Mouse (Mus musculus) liver, embryonic 15.5 days (tissue): ENCODE measurements at regions not wholly inside any gene's neighbourhood (a gene's known extent, or its start where the extent isn't known, plus 50 kb on each side); places are given as distances from the start of the nearest gene placed in this dataset.

ENCODE experiments used
- ATAC-seq: fragments of 200-750 bp; cut with Nextera tagmentation; 2 replicates; pipeline ENCODE4 v1.8.0; 2017; ENCODE audit warnings: moderate number of reproducible peaks, mild to moderate bottlenecking, moderate library complexity; ENCODE audit not compliant: insufficient read depth
- H3K27ac ChIP-seq: fragments of 300-500 bp; sonication (generic); replicated peaks from 2 replicates; pipeline ENCODE4 v1.5.1; 2015; ENCODE audit warnings: mild to moderate bottlenecking, inconsistent platforms
- H3K27me3 ChIP-seq: fragments of 300-500 bp; sonication (generic); 2 replicates; pipeline ENCODE4 v1.6.1; 2015; ENCODE audit warnings: mild to moderate bottlenecking, inconsistent platforms
- H3K36me3 ChIP-seq: fragments of 300-500 bp; sonication (generic); replicated peaks from 2 replicates; pipeline ENCODE4 v1.6.1; 2015; ENCODE audit warnings: moderate library complexity, mild to moderate bottlenecking, inconsistent platforms
- H3K4me1 ChIP-seq: fragments of 300-500 bp; sonication (generic); replicated peaks from 2 replicates; pipeline ENCODE4 v1.6.1; 2015; ENCODE audit warnings: inconsistent platforms
- H3K4me2 ChIP-seq: fragments of 300-500 bp; sonication (generic); 2 replicates; pipeline ENCODE4 v1.6.1; 2015; ENCODE audit warnings: moderate library complexity, mild to moderate bottlenecking, inconsistent platforms
- H3K4me3 ChIP-seq: fragments of 300-500 bp; sonication (generic); replicated peaks from 2 replicates; pipeline ENCODE4 v1.5.1; 2015; ENCODE audit warnings: mild to moderate bottlenecking, inconsistent platforms
- H3K9ac ChIP-seq: fragments of 300-500 bp; sonication (generic); 2 replicates; pipeline ENCODE4 v1.6.1; 2015; ENCODE audit warnings: moderate library complexity, mild to moderate bottlenecking, inconsistent platforms
- H3K9me3 ChIP-seq: fragments of 300-500 bp; sonication (generic); replicated peaks from 2 replicates; pipeline ENCODE4 v1.6.1; 2016; ENCODE audit warnings: inconsistent platforms
- WGBS: fragments of 180-500 bp; shearing (Covaris S2); methylation state at CpG from one replicate; pipeline ENCODE4 v1.1.7; 2015; ENCODE audit warnings: mixed read lengths; ENCODE audit not compliant: insufficient replicate concordance; 5-methylcytosine and 5-hydroxymethylcytosine counted together

- Histone ChIP-seq H3K27me3 (peaks cover 4% of the 10 kb centered on the region; the same call in 1 of the 2 replicates), H3K9ac (no peak overlapping the region), H3K36me3 (no peaks in the 10 kb centered on the region), H3K27ac (no peak overlapping the region), H3K4me3 (no peak overlapping the region), H3K9me3 (no peaks in the 10 kb centered on the region), H3K4me2 (no peak overlapping the region), H3K4me1 (no peaks in the 10 kb centered on the region)
- WGBS: 78% methylated on average over 11 of the region's 11 CpGs
- no peak for ATAC-seq
Measured at GRCm38 (mm10) chr13:43895990-43896389, 111.4 kb downstream of the Cd83 start.

GRCm38 (mm10) chr13:43897046-43897445, 112.5 kb downstream of the Cd83 start:
- no peak overlapping the region for H3K9ac ChIP-seq
- peaks cover 4% of the 10 kb centered on the region; the same call in 1 of the 2 replicates for H3K27me3 ChIP-seq
- 60% methylated on average over 8 of the region's 8 CpGs for WGBS
- H3K4me3 ChIP-seq: no peak overlapping the region
- no peaks in the 10 kb centered on the region for H3K4me1 ChIP-seq
- H3K27ac ChIP-seq: no peak overlapping the region
- no peak for ATAC-seq
- no peak overlapping the region for H3K4me2 ChIP-seq
- no peaks in the 10 kb centered on the region for H3K36me3 ChIP-seq
- H3K9me3 ChIP-seq: no peaks in the 10 kb centered on the region

GRCm38 (mm10) chr13:43898555-43899258, 114.1 kb downstream of the Cd83 start:
- ATAC-seq: no peak
- no peak overlapping the region for H3K4me2 ChIP-seq
- no peak overlapping the region for H3K4me3 ChIP-seq
- WGBS: 42% methylated on average over 12 of the region's 12 CpGs
- H3K9me3 ChIP-seq: no peaks in the 10 kb centered on the region
- no peaks in the 10 kb centered on the region for H3K4me1 ChIP-seq
- H3K9ac ChIP-seq: no peak overlapping the region
- no peak overlapping the region for H3K27ac ChIP-seq
- H3K27me3 ChIP-seq: peaks cover 4% of the 10 kb centered on the region; the same call in 1 of the 2 replicates
- H3K36me3 ChIP-seq: no peaks in the 10 kb centered on the region

GRCm38 (mm10) chr13:43900115-43900514, 115.5 kb downstream of the Cd83 start:
- H3K4me3 ChIP-seq: no peak overlapping the region
- no peaks in the 10 kb centered on the region for H3K9me3 ChIP-seq
- no peak overlapping the region for H3K27ac ChIP-seq
- no peak overlapping the region for H3K9ac ChIP-seq
- no peaks in the 10 kb centered on the region for H3K4me1 ChIP-seq
- peaks cover 4% of the 10 kb centered on the region; the same call in 1 of the 2 replicates for H3K27me3 ChIP-seq
- WGBS: 65% methylated on average over 2 of the region's 2 CpGs
- no peaks in the 10 kb centered on the region for H3K36me3 ChIP-seq
- no peak for ATAC-seq
- H3K4me2 ChIP-seq: no peak overlapping the region

- no peak overlapping the region for H3K27ac ChIP-seq
- no peaks in the 10 kb centered on the region for H3K36me3 ChIP-seq
- H3K9me3 ChIP-seq: no peaks in the 10 kb centered on the region
- H3K4me2 ChIP-seq: no peak overlapping the region
- no peak overlapping the region for H3K4me3 ChIP-seq
- no peak for ATAC-seq
- H3K9ac ChIP-seq: no peak overlapping the region
- 41% methylated on average over 7 of the region's 7 CpGs for WGBS
- H3K27me3 ChIP-seq: peaks cover 6% of the 10 kb centered on the region; the same call in 1 of the 2 replicates
- H3K4me1 ChIP-seq: no peaks in the 10 kb centered on the region
Measured at GRCm38 (mm10) chr13:43900758-43901157, 116.2 kb downstream of the Cd83 start.

GRCm38 (mm10) chr13:43903391-43903790, 118.8 kb downstream of the Cd83 start:
- Histone ChIP-seq H3K4me1 (peaks cover 5% of the 10 kb centered on the region; the same call in 1 of the 2 replicates), H3K4me2 (no peak overlapping the region), H3K4me3 (no peak overlapping the region), H3K9me3 (no peaks in the 10 kb centered on the region), H3K9ac (no peak overlapping the region), H3K27me3 (peaks cover 16% of the 10 kb centered on the region; the same call in 1 of the 2 replicates), H3K27ac (no peak overlapping the region), H3K36me3 (no peaks in the 10 kb centered on the region)
- ATAC-seq: no peak

GRCm38 (mm10) chr13:43904291-43904690, 119.7 kb downstream of the Cd83 start:
- peaks cover 16% of the 10 kb centered on the region; the same call in 1 of the 2 replicates for H3K27me3 ChIP-seq
- H3K4me3 ChIP-seq: no peak overlapping the region
- no peak for ATAC-seq
- no peaks in the 10 kb centered on the region for H3K9me3 ChIP-seq
- H3K36me3 ChIP-seq: no peaks in the 10 kb centered on the region
- peaks cover 10% of the 10 kb centered on the region; the same call in 1 of the 2 replicates for H3K4me1 ChIP-seq
- 43% methylated on average over 1 of the region's 1 CpGs for WGBS
- H3K27ac ChIP-seq: no peak overlapping the region
- H3K4me2 ChIP-seq: no peak overlapping the region
- H3K9ac ChIP-seq: no peak overlapping the region

GRCm38 (mm10) chr13:43906241-43906640, 121.7 kb downstream of the Cd83 start:
- no peaks in the 10 kb centered on the region for H3K9me3 ChIP-seq
- peaks cover 16% of the 10 kb centered on the region; the same call in 1 of the 2 replicates for H3K27me3 ChIP-seq
- H3K27ac ChIP-seq: no peak overlapping the region
- 43% methylated on average over 7 of the region's 7 CpGs for WGBS
- no peak overlapping the region for H3K9ac ChIP-seq
- ATAC-seq: no peak
- no peak overlapping the region for H3K4me2 ChIP-seq
- H3K36me3 ChIP-seq: no peaks in the 10 kb centered on the region
- H3K4me1 ChIP-seq: peaks cover 10% of the 10 kb centered on the region; the same call in 1 of the 2 replicates
- H3K4me3 ChIP-seq: no peak overlapping the region

- Histone ChIP-seq H3K9ac (no peak overlapping the region), H3K27me3 (peaks cover 16% of the 10 kb centered on the region; the same call in 1 of the 2 replicates), H3K4me1 (peaks cover 10% of the 10 kb centered on the region; the same call in 1 of the 2 replicates), H3K4me2 (no peak overlapping the region), H3K27ac (no peak overlapping the region), H3K36me3 (no peaks in the 10 kb centered on the region), H3K9me3 (no peaks in the 10 kb centered on the region), H3K4me3 (no peak overlapping the region)
- 51% methylated on average over 8 of the region's 8 CpGs for WGBS
- no peak for ATAC-seq
Measured at GRCm38 (mm10) chr13:43907425-43907824, 122.8 kb downstream of the Cd83 start.

GRCm38 (mm10) chr13:43908041-43908644, 123.6 kb downstream of the Cd83 start:
- no peaks in the 10 kb centered on the region for H3K36me3 ChIP-seq
- H3K9me3 ChIP-seq: no peaks in the 10 kb centered on the region
- WGBS: 30% methylated on average over 16 of the region's 16 CpGs
- H3K4me2 ChIP-seq: peak overlapping the region; percentile 20; the same call in 1 of the 2 replicates
- H3K4me3 ChIP-seq: no peak overlapping the region
- ATAC-seq: peak; percentile 42
- peaks cover 10% of the 10 kb centered on the region; the same call in 1 of the 2 replicates for H3K4me1 ChIP-seq
- no peak overlapping the region for H3K9ac ChIP-seq
- H3K27me3 ChIP-seq: peaks cover 16% of the 10 kb centered on the region; the same call in 1 of the 2 replicates
- no peak overlapping the region for H3K27ac ChIP-seq

GRCm38 (mm10) chr13:43909933-43910332, 125.4 kb downstream of the Cd83 start:
- H3K4me3 ChIP-seq: no peak overlapping the region
- H3K4me2 ChIP-seq: no peak overlapping the region
- H3K9me3 ChIP-seq: no peaks in the 10 kb centered on the region
- no peak for ATAC-seq
- no peak overlapping the region for H3K9ac ChIP-seq
- peaks cover 14% of the 10 kb centered on the region; the same call in 1 of the 2 replicates for H3K27me3 ChIP-seq
- H3K27ac ChIP-seq: no peak overlapping the region
- peaks cover 10% of the 10 kb centered on the region; the same call in 1 of the 2 replicates for H3K4me1 ChIP-seq
- 38% methylated on average over 7 of the region's 7 CpGs for WGBS
- H3K36me3 ChIP-seq: no peaks in the 10 kb centered on the region
